Mouse (Mus musculus) bone marrow, adult 2 months (tissue): ENCODE measurements around the gene Vkorc1.

ENCODE experiments used
- CTCF ChIP-seq: fragments of 200-500 bp; IDR thresholded peaks from 2 replicates; pipeline ENCODE4 v1.5.1; 2011; ENCODE audit warnings: low read length, control low read depth; ENCODE audit not compliant: control insufficient read depth, insufficient read depth
- POLR2A ChIP-seq: fragments of 200-500 bp; IDR thresholded peaks from 2 replicates; pipeline ENCODE4 v1.6.1; 2011; ENCODE audit warnings: low read depth, mild to moderate bottlenecking, control low read depth, low read length, borderline replicate concordance; ENCODE audit not compliant: control insufficient read depth

DNA sequence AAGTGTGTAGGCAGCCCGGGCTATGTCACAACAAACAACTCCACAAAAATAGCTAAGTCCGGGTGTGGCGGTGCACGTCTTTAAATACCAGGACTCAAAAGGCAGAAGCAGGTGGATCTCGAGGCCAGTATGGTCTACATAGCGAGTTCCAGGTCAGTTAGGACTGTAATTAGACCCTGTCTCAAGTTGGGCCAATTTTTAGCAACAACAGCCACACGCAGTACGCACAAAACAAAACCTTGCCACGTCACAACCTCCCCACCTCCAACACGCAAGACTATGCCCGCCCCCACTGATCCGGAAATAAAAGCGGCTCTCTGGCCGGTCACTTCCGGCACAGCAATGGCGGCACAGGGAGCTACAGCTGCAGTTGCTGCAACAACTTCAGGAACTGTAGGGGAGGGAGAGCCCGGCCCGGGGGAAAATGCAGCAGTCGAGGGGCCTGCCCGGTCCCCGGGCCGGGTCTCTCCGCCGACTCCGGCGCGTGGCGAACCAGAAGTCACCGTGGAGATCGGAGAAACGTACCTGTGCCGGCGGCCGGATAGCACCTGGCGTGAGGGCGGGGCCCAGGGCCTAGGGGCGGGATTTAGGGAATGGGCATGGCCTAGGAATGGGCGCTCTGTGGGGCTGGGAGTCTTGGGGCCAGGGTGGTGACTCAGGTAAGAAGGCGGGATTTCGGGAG, 16.9 kb upstream of the Vkorc1 start, which contains the start of gene Kat8:
- TF ChIP-seq CTCF: no peak
- peak; percentile 70; the same call in 1 of the 2 replicates for TF ChIP-seq POLR2A
